Mouse (Mus musculus): ENCODE data around the gene Egflam. TPM values are rescaled to one million over a fixed set of nuclear protein-coding genes. Genes with fewer than 3 reads are reported as not detected.

Gene Egflam
- polyA plus RNA-seq, 1 experiment from 2014 or later = 21.3 TPM

DNA sequence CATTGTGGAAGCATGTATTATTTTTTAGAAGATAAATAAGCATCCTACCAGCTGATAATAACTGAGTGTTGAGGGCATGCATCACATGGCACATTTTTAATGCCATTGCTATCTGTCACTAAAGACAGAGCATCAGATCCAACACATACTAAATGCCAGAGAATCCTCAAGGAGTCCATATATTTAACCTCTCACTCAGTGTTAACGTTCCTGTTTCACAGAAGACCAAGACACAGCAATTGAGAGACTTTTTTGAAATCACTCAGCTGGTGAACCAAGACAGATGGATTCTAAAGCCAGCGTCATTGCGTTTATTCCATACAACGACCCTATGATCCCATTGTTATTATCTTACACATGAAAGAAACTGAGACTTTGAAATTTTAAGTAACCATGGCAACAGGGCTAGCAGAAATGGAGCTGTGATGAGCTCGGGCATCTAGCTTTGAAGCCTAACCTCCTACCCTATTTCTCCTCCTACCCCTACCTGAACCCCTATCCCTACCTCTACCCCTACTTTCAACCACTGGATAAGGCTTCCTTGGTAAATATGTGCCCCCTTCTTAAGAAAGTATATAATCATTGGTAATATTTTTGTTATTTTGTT lies 57.4 kb downstream of the Egflam start:
- H3K4me2 ChIP-seq (replicated peaks) = no peak overlapping the region
- H3K36me3 ChIP-seq = no peaks in the 10 kb centered on the region
- no peak overlapping the region for H3K9ac ChIP-seq
- no peak for ATAC-seq (ENCODE audit: insufficient number of reproducible peaks, insufficient read depth, low FRiP score, low TSS enrichment)
- H3K27me3 ChIP-seq = no peaks in the 10 kb centered on the region
- no peaks in the 10 kb centered on the region for H3K9me3 ChIP-seq
- no peak overlapping the region for H3K27ac ChIP-seq
- no peaks in the 10 kb centered on the region for H3K4me1 ChIP-seq
- no peak overlapping the region for H3K4me3 ChIP-seq
- WGBS = 69% methylated on average over 5 of the region's 5 CpGs

DNA sequence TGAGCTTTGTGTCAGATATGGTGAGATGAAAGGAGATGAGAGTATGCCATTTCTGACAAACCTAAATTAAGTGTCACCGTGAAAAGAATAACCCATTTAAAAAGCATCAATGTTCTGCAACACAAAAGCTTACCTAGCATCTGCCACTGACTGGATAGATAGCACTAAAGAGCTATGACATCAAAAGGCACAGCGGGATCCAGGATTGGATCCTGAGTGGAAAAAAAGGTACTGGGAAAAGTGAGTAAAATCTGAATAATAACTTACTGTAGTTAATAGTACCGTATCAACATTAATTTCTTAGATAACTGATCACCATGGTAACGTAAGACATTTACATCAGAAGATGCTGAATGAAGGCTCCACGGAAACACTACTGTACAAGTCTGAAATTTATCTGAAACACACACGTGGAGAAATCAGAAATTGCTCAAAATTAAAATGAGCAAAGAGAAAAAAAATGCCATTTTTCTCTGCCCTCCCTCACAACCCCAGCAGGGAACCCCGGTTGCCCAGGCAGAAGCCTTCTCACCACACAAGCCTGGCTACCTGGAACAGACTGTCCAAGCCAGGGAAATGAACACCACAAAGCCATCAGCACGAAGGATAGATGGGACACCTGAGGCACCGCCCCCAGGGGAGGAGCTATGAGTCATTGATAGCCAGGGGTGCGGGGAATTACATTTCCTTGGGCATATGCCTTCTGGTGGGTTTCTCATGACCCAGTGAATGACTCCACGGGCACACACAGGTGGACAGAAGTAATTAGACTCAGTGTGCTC lies 63.5 kb downstream of the Egflam start:
- H3K9me3 ChIP-seq = no peaks in the 10 kb centered on the region
- ATAC-seq (ENCODE audit: insufficient number of reproducible peaks, insufficient read depth, low FRiP score, low TSS enrichment) = no peak
- H3K4me3 ChIP-seq = no peak overlapping the region
- H3K9ac ChIP-seq = no peak overlapping the region
- no peaks in the 10 kb centered on the region for H3K36me3 ChIP-seq
- H3K4me2 ChIP-seq (replicated peaks) = no peak overlapping the region
- H3K27ac ChIP-seq = no peak overlapping the region
- no peaks in the 10 kb centered on the region for H3K4me1 ChIP-seq
- WGBS = 81% methylated on average over 11 of the region's 11 CpGs
- no peaks in the 10 kb centered on the region for H3K27me3 ChIP-seq

DNA sequence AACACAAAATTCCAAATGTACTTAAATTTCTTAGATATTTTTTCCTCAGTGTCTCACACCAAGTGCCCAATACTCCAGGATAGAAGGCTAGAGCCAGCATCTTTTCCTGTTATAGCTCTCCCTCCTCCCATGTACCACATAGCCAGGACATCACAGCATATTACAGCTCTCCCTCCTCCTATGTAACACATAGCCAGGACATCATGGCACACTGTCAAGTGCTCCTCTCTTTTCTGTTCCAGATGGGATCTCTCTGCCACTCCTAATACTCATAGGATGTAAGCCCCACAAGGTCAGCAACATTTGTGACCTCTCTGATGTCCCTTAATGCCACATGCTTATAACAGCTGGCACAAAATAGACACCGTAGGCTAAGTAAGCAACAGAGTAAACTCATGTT lies 65.3 kb downstream of the Egflam start:
- no peak overlapping the region for H3K4me2 ChIP-seq (replicated peaks)
- 86% methylated on average over 1 of the region's 1 CpGs for WGBS
- no peaks in the 10 kb centered on the region for H3K9me3 ChIP-seq
- no peak overlapping the region for H3K27ac ChIP-seq
- H3K4me3 ChIP-seq = no peak overlapping the region
- H3K27me3 ChIP-seq = no peaks in the 10 kb centered on the region
- H3K9ac ChIP-seq = no peak overlapping the region
- no peak for ATAC-seq (ENCODE audit: insufficient number of reproducible peaks, insufficient read depth, low FRiP score, low TSS enrichment)
- no peaks in the 10 kb centered on the region for H3K4me1 ChIP-seq
- no peaks in the 10 kb centered on the region for H3K36me3 ChIP-seq

DNA sequence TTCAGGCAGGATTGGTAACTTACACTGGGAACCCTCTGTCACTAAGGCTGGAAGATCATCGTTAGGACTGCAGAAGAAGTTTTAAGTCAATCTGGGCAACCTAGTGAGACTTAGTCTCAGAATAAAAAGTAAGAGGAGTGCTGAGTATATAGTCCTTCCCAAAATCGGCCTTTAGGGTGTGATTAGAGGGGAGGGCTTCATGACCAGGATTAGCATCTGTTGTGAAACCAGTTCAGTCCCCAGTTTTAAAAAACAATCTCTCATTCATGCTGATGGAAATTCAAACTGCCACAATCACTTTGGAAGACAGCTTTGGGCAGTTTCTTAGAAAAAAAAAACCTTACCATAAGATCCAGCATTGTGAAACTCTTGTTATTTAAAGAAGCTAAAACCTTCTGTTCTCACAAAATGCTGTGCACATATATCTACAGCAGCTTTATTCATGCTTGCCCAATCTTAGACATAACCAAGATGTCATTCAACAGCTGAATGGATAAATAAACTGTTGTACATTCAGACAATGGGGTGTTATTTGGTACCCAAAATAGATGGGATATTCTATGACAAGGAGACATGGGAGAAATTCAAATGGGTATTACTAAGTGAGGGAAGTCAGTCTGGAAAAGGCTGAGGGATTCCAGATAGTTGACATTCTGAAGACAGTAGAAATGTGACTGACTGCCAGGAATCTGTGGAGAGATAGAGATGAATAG lies 75.4 kb downstream of the Egflam start:
- Histone ChIP-seq H3K36me3 (no peaks in the 10 kb centered on the region), H3K27ac (no peak overlapping the region), H3K4me3 (no peak overlapping the region), H3K27me3 (no peaks in the 10 kb centered on the region), H3K4me2 (replicated peaks) (no peak overlapping the region), H3K9me3 (no peaks in the 10 kb centered on the region), H3K4me1 (no peaks in the 10 kb centered on the region), H3K9ac (no peak overlapping the region)
- no peak for ATAC-seq (ENCODE audit: insufficient number of reproducible peaks, insufficient read depth, low FRiP score, low TSS enrichment)
- 83% methylated on average over 2 of the region's 2 CpGs for WGBS

DNA sequence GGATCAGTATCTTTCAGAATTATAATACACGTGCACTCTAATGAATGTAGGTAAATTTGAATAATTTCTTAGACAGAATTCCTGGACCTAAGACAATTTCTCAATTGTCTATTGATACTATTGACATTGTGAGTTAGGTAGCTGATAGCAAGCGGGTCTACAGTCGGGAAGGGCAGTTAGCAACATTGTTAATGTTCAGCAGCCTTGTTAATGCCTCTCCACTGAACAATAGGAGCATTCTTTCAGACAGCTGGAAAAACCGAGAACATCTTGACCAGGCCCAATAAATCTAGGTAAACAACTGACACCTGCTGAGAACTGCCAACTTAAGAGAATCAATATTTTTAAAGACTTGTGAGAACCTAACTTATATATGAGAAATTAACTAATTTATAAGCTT lies 77.3 kb downstream of the Egflam start:
- Histone ChIP-seq H3K27ac (no peak overlapping the region), H3K36me3 (no peaks in the 10 kb centered on the region), H3K27me3 (no peaks in the 10 kb centered on the region), H3K4me2 (replicated peaks) (no peak overlapping the region), H3K4me1 (no peaks in the 10 kb centered on the region), H3K4me3 (no peak overlapping the region), H3K9ac (no peak overlapping the region), H3K9me3 (no peaks in the 10 kb centered on the region)
- ATAC-seq (ENCODE audit: insufficient number of reproducible peaks, insufficient read depth, low FRiP score, low TSS enrichment) = no peak
- 67% methylated on average over 4 of the region's 4 CpGs for WGBS

DNA sequence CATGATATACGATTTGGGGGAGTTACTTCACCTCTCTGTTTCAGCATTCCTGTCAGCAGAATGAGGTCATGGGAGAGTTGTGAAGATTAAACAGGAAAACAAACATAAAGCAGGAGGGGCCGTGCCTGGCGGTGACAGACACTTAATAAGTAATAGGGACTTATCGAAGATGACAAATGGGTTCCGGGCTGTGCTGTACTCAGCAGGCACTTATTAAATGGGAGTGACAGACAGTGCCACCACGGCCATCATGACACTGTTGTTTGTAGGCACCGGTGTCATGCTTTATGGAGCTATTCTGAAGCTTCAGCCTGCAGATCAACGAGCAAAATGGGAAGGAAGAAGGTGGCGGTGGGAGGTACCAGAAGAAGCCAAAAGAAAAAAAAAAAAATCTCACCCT lies 82.7 kb downstream of the Egflam start:
- no peaks in the 10 kb centered on the region for H3K9me3 ChIP-seq
- no peak for ATAC-seq (ENCODE audit: insufficient number of reproducible peaks, insufficient read depth, low FRiP score, low TSS enrichment)
- no peaks in the 10 kb centered on the region for H3K36me3 ChIP-seq
- H3K27ac ChIP-seq = no peak overlapping the region
- no peaks in the 10 kb centered on the region for H3K4me1 ChIP-seq
- no peak overlapping the region for H3K4me2 ChIP-seq (replicated peaks)
- 74% methylated on average over 9 of the region's 9 CpGs for WGBS
- no peaks in the 10 kb centered on the region for H3K27me3 ChIP-seq
- no peak overlapping the region for H3K4me3 ChIP-seq
- no peak overlapping the region for H3K9ac ChIP-seq

DNA sequence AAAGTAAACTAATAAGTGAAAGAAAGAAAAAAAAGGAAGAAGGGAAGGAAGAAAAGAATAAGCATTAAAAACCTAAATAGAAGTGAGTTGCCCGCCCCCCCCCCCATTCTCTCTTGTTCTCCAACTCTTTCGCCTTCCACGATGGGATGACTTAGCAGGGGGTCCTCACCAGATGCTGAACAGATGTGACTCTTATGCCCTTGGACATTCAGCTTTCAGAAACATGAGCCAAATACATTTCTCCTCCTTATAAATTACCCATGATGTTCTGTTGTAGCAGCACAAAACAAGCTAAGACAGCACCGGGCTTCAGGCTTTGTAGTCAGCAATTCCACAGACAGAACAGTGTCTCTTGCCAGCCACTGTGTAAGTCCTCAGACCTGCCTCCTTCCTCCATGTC lies 89.5 kb downstream of the Egflam start:
- Histone ChIP-seq H3K4me2 (replicated peaks) (no peak overlapping the region), H3K4me3 (no peak overlapping the region), H3K27me3 (no peaks in the 10 kb centered on the region), H3K36me3 (no peaks in the 10 kb centered on the region), H3K4me1 (no peaks in the 10 kb centered on the region), H3K27ac (no peak overlapping the region), H3K9ac (no peak overlapping the region), H3K9me3 (no peaks in the 10 kb centered on the region)
- WGBS = 62% methylated on average over 4 of the region's 4 CpGs
- no peak for ATAC-seq (ENCODE audit: insufficient number of reproducible peaks, insufficient read depth, low FRiP score, low TSS enrichment)

DNA sequence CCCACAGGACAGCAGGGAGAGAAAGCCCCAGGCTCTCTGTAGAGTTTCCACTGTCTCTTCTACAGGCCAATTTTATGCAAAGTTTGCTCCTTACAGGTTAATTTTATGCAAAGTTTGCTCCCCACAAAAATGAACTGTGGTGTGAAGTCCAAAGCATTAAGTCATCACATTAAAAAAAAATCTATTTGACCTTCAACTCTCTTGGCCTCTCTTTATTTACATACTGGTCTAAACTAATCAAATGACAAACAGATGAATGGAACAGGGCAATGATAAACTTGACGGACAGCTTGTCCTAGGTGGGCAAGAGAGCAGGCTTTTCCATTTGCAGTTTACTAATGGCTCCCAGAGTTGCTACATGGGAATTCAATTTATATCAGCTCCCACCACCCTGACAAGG lies 98.3 kb downstream of the Egflam start:
- WGBS = 78% methylated on average over 1 of the region's 1 CpGs
- no peak overlapping the region for H3K9ac ChIP-seq

DNA sequence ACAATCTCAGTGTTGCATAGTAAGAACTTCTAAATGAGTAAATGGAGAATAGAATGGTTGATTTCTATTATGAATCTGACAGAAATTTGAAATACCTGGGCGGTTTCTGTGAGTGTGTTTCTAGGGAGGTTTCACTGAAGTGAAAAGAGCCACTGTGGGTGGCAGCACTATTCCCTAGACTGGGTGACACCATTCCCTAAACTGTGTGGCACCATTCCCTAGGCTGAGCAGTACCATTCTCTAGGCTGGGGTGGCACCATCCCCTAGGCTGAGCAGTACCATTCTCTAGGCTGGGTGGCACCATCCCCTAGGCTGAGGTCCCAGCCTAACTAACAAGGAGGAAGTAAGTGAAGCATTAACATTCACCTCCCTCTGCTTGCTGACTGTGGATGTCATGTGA lies 103.0 kb downstream of the Egflam start:
- Histone ChIP-seq H3K4me1 (no peaks in the 10 kb centered on the region), H3K9ac (no peak overlapping the region), H3K36me3 (no peaks in the 10 kb centered on the region), H3K4me2 (replicated peaks) (no peak overlapping the region), H3K27ac (no peak overlapping the region), H3K9me3 (no peaks in the 10 kb centered on the region), H3K27me3 (no peaks in the 10 kb centered on the region), H3K4me3 (no peak overlapping the region)
- ATAC-seq (ENCODE audit: insufficient number of reproducible peaks, insufficient read depth, low FRiP score, low TSS enrichment) = no peak
- WGBS = 89% methylated on average over 1 of the region's 1 CpGs

More for the DNA sequence above, 98.3 kb downstream of the Egflam start:
- ATAC-seq (ENCODE audit: insufficient number of reproducible peaks, insufficient read depth, low FRiP score, low TSS enrichment) = no peak
- no peaks in the 10 kb centered on the region for H3K27me3 ChIP-seq
- no peak overlapping the region for H3K4me2 ChIP-seq (replicated peaks)
- H3K27ac ChIP-seq = no peak overlapping the region
- no peaks in the 10 kb centered on the region for H3K4me1 ChIP-seq
- no peak overlapping the region for H3K4me3 ChIP-seq
- no peaks in the 10 kb centered on the region for H3K36me3 ChIP-seq
- H3K9me3 ChIP-seq = no peaks in the 10 kb centered on the region

DNA sequence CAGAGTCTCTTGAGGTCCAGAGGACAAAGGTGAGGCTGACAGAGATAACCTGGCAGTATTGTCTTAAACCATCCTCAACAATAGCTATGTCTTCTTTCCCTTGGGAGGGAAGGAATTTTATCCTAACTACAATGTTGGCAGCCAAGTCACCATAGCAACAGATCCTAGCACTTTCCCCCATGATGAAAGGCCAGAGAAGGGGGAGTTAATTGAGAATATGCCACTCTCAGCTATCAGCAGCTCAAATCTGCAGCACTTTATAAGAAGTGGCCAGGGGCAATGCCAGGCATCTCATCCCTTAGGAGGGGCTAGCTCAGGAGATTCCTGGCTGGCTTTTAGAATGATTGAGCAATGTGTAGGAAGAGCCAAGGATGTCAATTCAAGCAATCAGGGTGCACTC lies 105.3 kb downstream of the Egflam start:
- no peaks in the 10 kb centered on the region for H3K36me3 ChIP-seq
- H3K27ac ChIP-seq = no peak overlapping the region
- ATAC-seq (ENCODE audit: insufficient number of reproducible peaks, insufficient read depth, low FRiP score, low TSS enrichment) = no peak
- no peak overlapping the region for H3K4me3 ChIP-seq
- no peak overlapping the region for H3K4me2 ChIP-seq (replicated peaks)
- no peaks in the 10 kb centered on the region for H3K9me3 ChIP-seq
- no peaks in the 10 kb centered on the region for H3K27me3 ChIP-seq
- H3K4me1 ChIP-seq = no peaks in the 10 kb centered on the region
- H3K9ac ChIP-seq = no peak overlapping the region

DNA sequence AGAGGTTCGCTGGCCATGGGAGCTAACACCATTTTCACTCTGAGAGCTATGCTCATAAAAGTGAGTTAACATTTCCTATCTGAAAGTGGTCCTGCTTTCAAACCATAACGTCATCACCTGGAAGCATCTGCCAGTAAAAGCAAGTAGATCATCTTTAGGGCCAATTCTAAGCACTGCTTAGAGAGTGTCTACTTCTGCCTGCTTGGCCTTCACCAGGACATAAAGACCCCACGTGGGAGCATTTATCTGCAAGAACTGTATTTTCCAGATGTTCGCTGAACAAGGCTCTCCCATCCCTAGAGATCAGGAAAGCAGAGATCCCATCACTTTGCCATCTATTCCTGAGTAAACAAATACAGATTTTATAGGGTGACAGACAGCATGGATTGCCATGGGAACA lies 108.2 kb downstream of the Egflam start:
- no peak overlapping the region for H3K4me3 ChIP-seq
- H3K4me1 ChIP-seq = no peaks in the 10 kb centered on the region
- H3K27me3 ChIP-seq = no peaks in the 10 kb centered on the region
- no peaks in the 10 kb centered on the region for H3K36me3 ChIP-seq
- no peak overlapping the region for H3K4me2 ChIP-seq (replicated peaks)
- H3K27ac ChIP-seq = no peak overlapping the region
- 80% methylated on average over 4 of the region's 4 CpGs for WGBS
- no peaks in the 10 kb centered on the region for H3K9me3 ChIP-seq
- no peak for ATAC-seq (ENCODE audit: insufficient number of reproducible peaks, insufficient read depth, low FRiP score, low TSS enrichment)
- no peak overlapping the region for H3K9ac ChIP-seq

DNA sequence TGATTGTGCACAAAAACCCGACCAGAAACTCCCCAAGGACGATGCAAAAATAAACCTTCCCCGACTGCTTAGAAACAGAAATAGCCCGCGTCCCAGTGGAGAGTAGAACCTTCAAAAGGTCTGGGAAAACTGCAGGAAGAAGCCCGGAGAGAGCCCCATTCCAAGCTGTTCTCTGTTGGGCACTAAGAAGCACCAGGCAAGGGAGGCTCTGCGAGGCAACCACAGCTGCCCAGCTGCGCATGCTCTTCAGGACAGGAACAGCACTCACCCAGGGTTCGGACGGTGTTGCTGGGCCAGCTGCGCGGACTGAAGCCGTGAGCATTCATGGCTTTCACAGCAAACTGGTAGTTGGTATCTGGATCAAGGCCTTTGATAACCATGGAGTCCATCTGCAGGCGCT lies 108.7 kb downstream of the Egflam start:
- H3K9me3 ChIP-seq = no peaks in the 10 kb centered on the region
- no peak for ATAC-seq (ENCODE audit: insufficient number of reproducible peaks, insufficient read depth, low FRiP score, low TSS enrichment)
- H3K4me1 ChIP-seq = no peaks in the 10 kb centered on the region
- H3K27me3 ChIP-seq = no peaks in the 10 kb centered on the region
- no peak overlapping the region for H3K9ac ChIP-seq
- H3K4me2 ChIP-seq (replicated peaks) = no peak overlapping the region
- no peak overlapping the region for H3K4me3 ChIP-seq
- H3K36me3 ChIP-seq = no peaks in the 10 kb centered on the region
- WGBS = 66% methylated on average over 14 of the region's 14 CpGs
- H3K27ac ChIP-seq = 0 out of 2 replicates have a peak overlapping the region, but pooled peaks have one; percentile 41
